Mouse (Mus musculus): ENCODE results near the gene Tmeff1. TPM values are rescaled to one million over a fixed set of nuclear protein-coding genes. Genes with fewer than 3 reads are reported as not detected.

The Tmeff1 gene
- polyA plus RNA-seq, 1 experiment, result 39.8 TPM

- peaks cover 12% of the 10 kb centered on the region for H3K4me1 ChIP-seq (ENCODE audit: control insufficient read depth, insufficient read depth, low read length)
- H3K27me3 ChIP-seq (ENCODE audit: control insufficient read depth, insufficient read depth, low read length), result no peaks in the 10 kb centered on the region
- H3K27ac ChIP-seq (ENCODE audit: control insufficient read depth, insufficient read depth, low read depth, low read length), result no peak overlapping the region
- no peaks in the 10 kb centered on the region for H3K36me3 ChIP-seq (ENCODE audit: control insufficient read depth, insufficient read depth, low read length)
- TF ChIP-seq POLR2A (IDR thresholded peaks at IDR 0.05; ENCODE audit: control insufficient read depth, low read depth, low read length), result no peak
- no peak for TF ChIP-seq CTCF (IDR thresholded peaks at IDR 0.05; ENCODE audit: control insufficient read depth, insufficient read depth, insufficient replicate concordance, low read depth, low read length)
- H3K4me3 ChIP-seq (ENCODE audit: control insufficient read depth, low read depth, low read length), result no peak overlapping the region
Observed at GRCm38 (mm10) chr4:48564962-48565361, 20.0 kb upstream of the Tmeff1 start.

GRCm38 (mm10) chr4:48576361-48576760 lies 8.6 kb upstream of the Tmeff1 start:
- TF ChIP-seq POLR2A (IDR thresholded peaks at IDR 0.05; ENCODE audit: control insufficient read depth, low read depth, low read length), result no peak
- TF ChIP-seq CTCF (IDR thresholded peaks at IDR 0.05; ENCODE audit: control insufficient read depth, insufficient read depth, insufficient replicate concordance, low read depth, low read length), result no peak
- H3K27ac ChIP-seq (ENCODE audit: control insufficient read depth, insufficient read depth, low read depth, low read length), result no peak overlapping the region
- no peaks in the 10 kb centered on the region for H3K27me3 ChIP-seq (ENCODE audit: control insufficient read depth, insufficient read depth, low read length)
- no peaks in the 10 kb centered on the region for H3K4me1 ChIP-seq (ENCODE audit: control insufficient read depth, insufficient read depth, low read length)
- no peaks in the 10 kb centered on the region for H3K36me3 ChIP-seq (ENCODE audit: control insufficient read depth, insufficient read depth, low read length)
- no peak overlapping the region for H3K4me3 ChIP-seq (ENCODE audit: control insufficient read depth, low read depth, low read length)

- H3K27me3 ChIP-seq (ENCODE audit: control insufficient read depth, insufficient read depth, low read length), result no peaks in the 10 kb centered on the region
- no peak overlapping the region for H3K4me3 ChIP-seq (ENCODE audit: control insufficient read depth, low read depth, low read length)
- no peak overlapping the region for H3K27ac ChIP-seq (ENCODE audit: control insufficient read depth, insufficient read depth, low read depth, low read length)
- no peaks in the 10 kb centered on the region for H3K36me3 ChIP-seq (ENCODE audit: control insufficient read depth, insufficient read depth, low read length)
- no peak for TF ChIP-seq POLR2A (IDR thresholded peaks at IDR 0.05; ENCODE audit: control insufficient read depth, low read depth, low read length)
- TF ChIP-seq CTCF (IDR thresholded peaks at IDR 0.05; ENCODE audit: control insufficient read depth, insufficient read depth, insufficient replicate concordance, low read depth, low read length), result no peak
- no peaks in the 10 kb centered on the region for H3K4me1 ChIP-seq (ENCODE audit: control insufficient read depth, insufficient read depth, low read length)
Observed at GRCm38 (mm10) chr4:48577831-48578230, 7.1 kb upstream of the Tmeff1 start.

GRCm38 (mm10) chr4:48578399-48578798 lies 6.6 kb upstream of the Tmeff1 start:
- H3K27ac ChIP-seq (ENCODE audit: control insufficient read depth, insufficient read depth, low read depth, low read length), result no peak overlapping the region
- no peak overlapping the region for H3K4me3 ChIP-seq (ENCODE audit: control insufficient read depth, low read depth, low read length)
- no peaks in the 10 kb centered on the region for H3K36me3 ChIP-seq (ENCODE audit: control insufficient read depth, insufficient read depth, low read length)
- TF ChIP-seq CTCF (IDR thresholded peaks at IDR 0.05; ENCODE audit: control insufficient read depth, insufficient read depth, insufficient replicate concordance, low read depth, low read length) (no peak), POLR2A (IDR thresholded peaks at IDR 0.05; ENCODE audit: control insufficient read depth, low read depth, low read length) (no peak)
- no peaks in the 10 kb centered on the region for H3K4me1 ChIP-seq (ENCODE audit: control insufficient read depth, insufficient read depth, low read length)
- H3K27me3 ChIP-seq (ENCODE audit: control insufficient read depth, insufficient read depth, low read length), result no peaks in the 10 kb centered on the region

- TF ChIP-seq CTCF (IDR thresholded peaks at IDR 0.05; ENCODE audit: control insufficient read depth, insufficient read depth, insufficient replicate concordance, low read depth, low read length) (no peak), POLR2A (IDR thresholded peaks at IDR 0.05; ENCODE audit: control insufficient read depth, low read depth, low read length) (no peak)
- Histone ChIP-seq H3K4me3 (ENCODE audit: control insufficient read depth, low read depth, low read length) (no peak overlapping the region), H3K4me1 (ENCODE audit: control insufficient read depth, insufficient read depth, low read length) (no peaks in the 10 kb centered on the region), H3K27ac (ENCODE audit: control insufficient read depth, insufficient read depth, low read depth, low read length) (no peak overlapping the region), H3K36me3 (ENCODE audit: control insufficient read depth, insufficient read depth, low read length) (no peaks in the 10 kb centered on the region), H3K27me3 (ENCODE audit: control insufficient read depth, insufficient read depth, low read length) (no peaks in the 10 kb centered on the region)
Observed at GRCm38 (mm10) chr4:48579475-48580110, 5.4 kb upstream of the Tmeff1 start.

GRCm38 (mm10) chr4:48581201-48581600 lies 3.8 kb upstream of the Tmeff1 start:
- no peak for TF ChIP-seq CTCF (IDR thresholded peaks at IDR 0.05; ENCODE audit: control insufficient read depth, insufficient read depth, insufficient replicate concordance, low read depth, low read length)
- Histone ChIP-seq H3K27ac (ENCODE audit: control insufficient read depth, insufficient read depth, low read depth, low read length) (no peak overlapping the region), H3K27me3 (ENCODE audit: control insufficient read depth, insufficient read depth, low read length) (no peaks in the 10 kb centered on the region), H3K4me1 (ENCODE audit: control insufficient read depth, insufficient read depth, low read length) (peaks cover 6% of the 10 kb centered on the region), H3K4me3 (ENCODE audit: control insufficient read depth, low read depth, low read length) (no peak overlapping the region), H3K36me3 (ENCODE audit: control insufficient read depth, insufficient read depth, low read length) (no peaks in the 10 kb centered on the region)

GRCm38 (mm10) chr4:48581993-48582392 lies 3.0 kb upstream of the Tmeff1 start:
- Histone ChIP-seq H3K27ac (ENCODE audit: control insufficient read depth, insufficient read depth, low read depth, low read length) (no peak overlapping the region), H3K4me1 (ENCODE audit: control insufficient read depth, insufficient read depth, low read length) (peaks cover 8% of the 10 kb centered on the region), H3K4me3 (ENCODE audit: control insufficient read depth, low read depth, low read length) (peak overlapping the region; percentile 7; the same call in 1 of the 2 replicates), H3K27me3 (ENCODE audit: control insufficient read depth, insufficient read depth, low read length) (no peaks in the 10 kb centered on the region), H3K36me3 (ENCODE audit: control insufficient read depth, insufficient read depth, low read length) (no peaks in the 10 kb centered on the region)
- TF ChIP-seq POLR2A (IDR thresholded peaks at IDR 0.05; ENCODE audit: control insufficient read depth, low read depth, low read length), result no peak

- TF ChIP-seq POLR2A (IDR thresholded peaks at IDR 0.05; ENCODE audit: control insufficient read depth, low read depth, low read length), result no peak
- TF ChIP-seq CTCF (IDR thresholded peaks at IDR 0.05; ENCODE audit: control insufficient read depth, insufficient read depth, insufficient replicate concordance, low read depth, low read length), result no peak
- peaks cover 8% of the 10 kb centered on the region for H3K4me1 ChIP-seq (ENCODE audit: control insufficient read depth, insufficient read depth, low read length)
- H3K4me3 ChIP-seq (ENCODE audit: control insufficient read depth, low read depth, low read length), result peak overlapping the region; percentile 73
- H3K27me3 ChIP-seq (ENCODE audit: control insufficient read depth, insufficient read depth, low read length), result no peaks in the 10 kb centered on the region
- no peak overlapping the region for H3K27ac ChIP-seq (ENCODE audit: control insufficient read depth, insufficient read depth, low read depth, low read length)
- no peaks in the 10 kb centered on the region for H3K36me3 ChIP-seq (ENCODE audit: control insufficient read depth, insufficient read depth, low read length)
Observed at GRCm38 (mm10) chr4:48582941-48583340, 2.0 kb upstream of the Tmeff1 start.
